Mouse (Mus musculus) forebrain, embryonic 13.5 days (tissue): ENCODE data around the gene Nudt1. TPM values are rescaled to one million over a fixed set of nuclear protein-coding genes. Genes with fewer than 3 reads are reported as not detected.

Experiments used
- polyA plus RNA-seq: library from polyadenylated mRNA; unstranded; fragments of >200 nt; fragmentation: Nextera tagmentation; extraction: Ambion mirVana; gene quantifications from 2 replicates; pipeline ENCODE4 v1.2.1, GENCODE M21; 2015

The Nudt1 gene
- polyA plus RNA-seq, 1 experiment from 2014 or later = 35.7 TPM

Other genes with a start within 250 kb of the Nudt1 start
- gene Mad1l1, start 104 bp upstream of the Nudt1 start, polyA plus RNA-seq = 43.1 and 44.5 TPM in 2 replicates
- gene Mrm2, start 10.2 kb downstream of the Nudt1 start, polyA plus RNA-seq = 20.8 and 21.8 TPM in 2 replicates
- gene Snx8, start 67.6 kb downstream of the Nudt1 start, polyA plus RNA-seq = 17.6 and 20.6 TPM in 2 replicates
- gene Eif3b, start 97.7 kb downstream of the Nudt1 start, polyA plus RNA-seq = 84.0 and 95.0 TPM in 2 replicates
- gene Gm4869, start 124.0 kb downstream of the Nudt1 start, polyA plus RNA-seq = not detected in 2 replicates
- 8.8 and 11.1 TPM in 2 replicates for gene Chst12, start 183.9 kb downstream of the Nudt1 start, polyA plus RNA-seq
- 0.49 TPM in 1 of 2 replicates, not detected in the other for gene Grifin, start 243.4 kb downstream of the Nudt1 start, polyA plus RNA-seq